Mouse (Mus musculus): ENCODE measurements around the gene Sh3bp2. TPM values are rescaled to one million over a fixed set of nuclear protein-coding genes. Genes with fewer than 3 reads are reported as not detected.

Sh3bp2 gene
- total and polyA plus RNA-seq, 3 experiments, result 7.9 to 12.0 TPM; not detected in 1

GRCm38 (mm10) chr5:34585216-34585615 is 59.6 kb downstream of the Sh3bp2 start:
- H3K27me3 ChIP-seq (ENCODE audit: control insufficient read depth in 1 of 2, insufficient read depth in 2 of 2, low read length in 2 of 2), result no peaks in the 10 kb centered on the region
- TF ChIP-seq CHD2 (IDR thresholded peaks at IDR 0.05; ENCODE audit: low read length), result no peak
- H3K79me2 ChIP-seq (ENCODE audit: control insufficient read depth, insufficient read depth, low read length, poor library complexity), result peaks cover 6% of the 10 kb centered on the region
- peaks cover 0 to 19% of the 10 kb centered on the region in 2 experiments; a peak in 2 of 4 replicates for H3K36me3 ChIP-seq (ENCODE audit: control insufficient read depth in 1 of 2, insufficient read depth in 2 of 2, low read length in 2 of 2)
- peaks cover 10 to 17% of the 10 kb centered on the region in 2 experiments for H3K4me1 ChIP-seq (ENCODE audit: control insufficient read depth in 1 of 2, insufficient read depth in 2 of 2, low read length in 2 of 2)
- H3K4me3 ChIP-seq (ENCODE audit: control insufficient read depth in 1 of 2, insufficient read depth in 1 of 2, low read depth in 2 of 2, low read length in 2 of 2), result no peak overlapping the region
- DNase-seq (ENCODE audit: low read depth, low spot score), result no peak
- no peaks in the 10 kb centered on the region for H3K9me3 ChIP-seq (replicated peaks; ENCODE audit: insufficient read depth, low read length)
- no peak overlapping the region for H3K27ac ChIP-seq (ENCODE audit: control insufficient read depth, low read depth, low read length)
- no peak overlapping the region for H3K9ac ChIP-seq (ENCODE audit: control insufficient read depth, low read depth, low read length, poor library complexity, severe bottlenecking)

- Histone ChIP-seq H3K27ac (ENCODE audit: control insufficient read depth, low read depth, low read length) (no peak overlapping the region), H3K9ac (ENCODE audit: control insufficient read depth, low read depth, low read length, poor library complexity, severe bottlenecking) (no peak overlapping the region), H3K27me3 (ENCODE audit: control insufficient read depth in 1 of 2, insufficient read depth in 2 of 2, low read length in 2 of 2) (no peaks in the 10 kb centered on the region), H3K79me2 (ENCODE audit: control insufficient read depth, insufficient read depth, low read length, poor library complexity) (peaks cover 4% of the 10 kb centered on the region; the same call in 1 of the 2 replicates), H3K36me3 (ENCODE audit: control insufficient read depth in 1 of 2, insufficient read depth in 2 of 2, low read length in 2 of 2) (peaks cover 0 to 6% of the 10 kb centered on the region in 2 experiments; a peak in 2 of 4 replicates), H3K9me3 (replicated peaks; ENCODE audit: insufficient read depth, low read length) (no peaks in the 10 kb centered on the region), H3K4me1 (ENCODE audit: control insufficient read depth in 1 of 2, insufficient read depth in 2 of 2, low read length in 2 of 2) (peaks cover 3 to 7% of the 10 kb centered on the region in 2 experiments), H3K4me3 (ENCODE audit: control insufficient read depth in 1 of 2, insufficient read depth in 1 of 2, low read depth in 2 of 2, low read length in 2 of 2) (no peak overlapping the region)
- TF ChIP-seq CHD1 (IDR thresholded peaks at IDR 0.05; ENCODE audit: low read depth, low read length), result no peak
- no peak for TF ChIP-seq POLR2AphosphoS2 (IDR thresholded peaks at IDR 0.05; ENCODE audit: low read length)
- no peak for DNase-seq (ENCODE audit: low read depth, low spot score)
Measured at GRCm38 (mm10) chr5:34587881-34588280, 62.2 kb downstream of the Sh3bp2 start.

- TF ChIP-seq BHLHE40 (IDR thresholded peaks at IDR 0.05; ENCODE audit: borderline replicate concordance, low read depth, low read length), result no peak
- no peak for TF ChIP-seq CHD2 (IDR thresholded peaks at IDR 0.05; ENCODE audit: low read length)
- no peak for TF ChIP-seq MYB (IDR thresholded peaks at IDR 0.05; ENCODE audit: low read depth, low read length)
- no peak for TF ChIP-seq USF2 (IDR thresholded peaks at IDR 0.05; ENCODE audit: borderline replicate concordance in 1 of 2, insufficient read depth in 1 of 2, low read depth in 1 of 2, low read length in 2 of 2)
- no peak for TF ChIP-seq SMC3 (IDR thresholded peaks at IDR 0.05; ENCODE audit: low read depth, low read length)
- no peak for TF ChIP-seq MAX (IDR thresholded peaks at IDR 0.05; ENCODE audit: low read length)
- TF ChIP-seq MEF2A (IDR thresholded peaks at IDR 0.05; ENCODE audit: extremely low read depth, insufficient replicate concordance, low read depth, low read length, poor library complexity, severe bottlenecking), result no peak
- no peak for DNase-seq (ENCODE audit: low read depth, low spot score)
- H3K27me3 ChIP-seq (ENCODE audit: control insufficient read depth in 1 of 2, insufficient read depth in 2 of 2, low read length in 2 of 2), result no peaks in the 10 kb centered on the region
- H3K9ac ChIP-seq (ENCODE audit: control insufficient read depth, low read depth, low read length, poor library complexity, severe bottlenecking), result no peak overlapping the region
- H3K4me1 ChIP-seq (ENCODE audit: control insufficient read depth in 1 of 2, insufficient read depth in 2 of 2, low read length in 2 of 2), result no peaks in the 10 kb centered on the region
- H3K9me3 ChIP-seq (replicated peaks; ENCODE audit: insufficient read depth, low read length), result no peaks in the 10 kb centered on the region
- no peak overlapping the region for H3K4me3 ChIP-seq (ENCODE audit: control insufficient read depth in 1 of 2, insufficient read depth in 1 of 2, low read depth in 2 of 2, low read length in 2 of 2)
- H3K36me3 ChIP-seq (ENCODE audit: control insufficient read depth in 1 of 2, insufficient read depth in 2 of 2, low read length in 2 of 2), result no peaks in the 10 kb centered on the region
- no peak overlapping the region for H3K27ac ChIP-seq (ENCODE audit: control insufficient read depth, low read depth, low read length)
- H3K79me2 ChIP-seq (ENCODE audit: control insufficient read depth, insufficient read depth, low read length, poor library complexity), result peaks cover 2% of the 10 kb centered on the region; the same call in 1 of the 2 replicates
Measured at GRCm38 (mm10) chr5:34590059-34590458, 64.4 kb downstream of the Sh3bp2 start.

Measured in MEL (cell line).